Mouse (Mus musculus) inflammation-experienced regulatory T-cells, adult 16 weeks (primary cell): ENCODE results near the gene Slc37a1. TPM values are rescaled to one million over a fixed set of nuclear protein-coding genes. Genes with fewer than 3 reads are reported as not detected.

ENCODE experiments used
- polyA plus RNA-seq: library from polyadenylated mRNA; unstranded; fragments of 100-300 nt; shearing (Covaris generic); gene quantifications from one replicate; pipeline ENCODE4 v1.2.1, GENCODE M21; 2017

Slc37a1 gene
- polyA plus RNA-seq, result 45.1 TPM

GRCm38 (mm10) chr17:31286492-31286891, at the start of gene Slc37a1:
Slc37a1 (plus strand) TSS chr17:31286792.

DNA sequence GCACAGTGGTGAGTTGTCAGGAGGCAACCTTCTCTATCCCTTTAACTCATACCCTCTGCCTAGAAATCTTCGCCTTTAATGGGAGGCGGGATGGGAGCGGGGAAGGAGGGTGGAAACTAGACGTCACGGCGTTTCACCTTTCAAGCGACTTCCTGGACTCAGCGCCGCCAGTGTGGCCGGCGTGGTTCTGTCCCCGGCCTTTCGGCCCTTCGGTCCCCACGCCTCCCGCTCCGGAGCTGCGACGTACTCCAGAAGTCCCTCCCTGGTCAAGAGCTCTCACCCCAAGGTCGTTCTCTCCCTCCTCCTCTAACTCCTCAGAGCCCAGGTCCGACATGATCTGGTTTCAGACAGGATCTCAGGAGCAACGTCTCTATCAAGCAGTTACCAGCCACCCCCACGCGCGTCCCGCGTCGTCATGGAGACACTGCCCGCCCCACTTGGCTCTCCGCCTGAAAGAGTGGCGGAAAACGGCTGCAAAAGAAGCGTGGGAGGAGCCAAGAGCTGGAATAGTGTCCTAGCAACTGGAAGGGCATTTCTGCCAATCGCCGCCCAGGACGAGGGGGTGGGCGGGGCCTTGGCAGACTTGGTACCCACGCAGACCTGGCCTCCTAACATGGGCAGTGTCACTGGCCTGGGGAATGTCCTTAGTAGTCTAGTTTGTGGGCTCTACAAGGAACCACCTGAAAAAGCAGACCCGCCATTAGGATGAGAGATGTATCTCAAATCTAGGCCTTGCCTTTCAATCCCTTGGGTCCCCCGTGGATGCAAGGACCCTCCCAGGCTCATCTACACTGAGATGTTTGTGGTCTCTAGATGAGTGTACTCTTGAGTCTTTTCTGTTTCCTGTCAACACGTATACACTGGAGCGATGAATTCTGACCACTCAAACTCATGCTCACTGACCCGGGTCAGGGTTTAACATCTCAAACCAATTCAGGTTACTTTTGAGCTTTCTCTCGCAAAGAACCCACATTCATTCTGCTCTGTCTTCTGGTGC, 9.4 kb upstream of the Slc37a1 start, which contains the start of gene Rsph1:
Gene Rsph1 (minus strand): TSS at position 462 of the 997 bp plus-strand sequence.

GRCm38 (mm10) chr17:31385671-31386665, 99.4 kb downstream of the Slc37a1 start, which contains the start of gene Pde9a:
Pde9a (plus strand) TSS chr17:31386210.

Other genes starting within 250 kb of the Slc37a1 start
- gene Abcg1, start 229.1 kb upstream of the Slc37a1 start, polyA plus RNA-seq, result 50.7 TPM
- gene Tff3, start 157.1 kb upstream of the Slc37a1 start, polyA plus RNA-seq, result not detected
- gene Tff2, start 142.5 kb upstream of the Slc37a1 start, polyA plus RNA-seq, result not detected
- not detected for gene Tff1, start 121.5 kb upstream of the Slc37a1 start, polyA plus RNA-seq
- 1.1 TPM for gene Tmprss3, start 87.8 kb upstream of the Slc37a1 start, polyA plus RNA-seq
- gene Ubash3a, start 78.9 kb upstream of the Slc37a1 start, polyA plus RNA-seq, result 340 TPM
- 1.2 TPM for gene Rsph1, start 9.4 kb upstream of the Slc37a1 start, polyA plus RNA-seq
- gene Pde9a, start 99.4 kb downstream of the Slc37a1 start, polyA plus RNA-seq, result 0.68 TPM
- gene Wdr4, start 233.2 kb downstream of the Slc37a1 start, polyA plus RNA-seq, result 37.8 TPM
- 223 TPM for gene Ndufv3, start 233.3 kb downstream of the Slc37a1 start, polyA plus RNA-seq